Mouse (Mus musculus) regulatory T cell (primary cell): ENCODE measurements around the gene Doc2a.
"Not testable (repeated sequence)": the region's sequence is repeated elsewhere in the genome, so short reads cannot be mapped to it uniquely, and the experiment has no call there.

Experiments used
- in situ Hi-C: fragments of 300-600 bp; cut with MboI, MseI; formaldehyde crosslinking; loops from one replicate; pipeline ENCODE4 v1.15.1; 2025; ENCODE audit warnings: high pct_unique_total_duplicates

The Doc2a gene

DNA sequence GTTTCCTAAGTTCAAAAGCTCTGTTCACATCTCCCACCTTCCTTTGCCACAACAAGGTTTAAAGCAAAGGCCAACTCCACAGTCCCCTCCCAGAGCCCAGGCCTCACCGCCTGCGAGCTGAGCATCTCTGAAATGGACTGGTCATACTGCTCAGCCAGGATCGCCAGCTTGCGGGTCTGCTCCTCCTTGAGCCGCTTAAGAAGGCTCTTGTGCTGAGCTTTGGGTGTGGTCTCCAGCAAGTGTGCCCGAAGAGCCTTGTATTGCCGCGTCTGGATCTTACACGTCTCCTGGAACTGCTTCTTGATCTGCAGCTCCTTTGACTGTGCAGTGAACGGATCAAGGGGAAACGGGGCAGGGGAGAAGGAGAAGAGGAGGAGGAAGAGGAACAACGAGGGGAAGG is 20.8 kb downstream of the Doc2a start:
- in situ Hi-C loops: no loop called here

DNA sequence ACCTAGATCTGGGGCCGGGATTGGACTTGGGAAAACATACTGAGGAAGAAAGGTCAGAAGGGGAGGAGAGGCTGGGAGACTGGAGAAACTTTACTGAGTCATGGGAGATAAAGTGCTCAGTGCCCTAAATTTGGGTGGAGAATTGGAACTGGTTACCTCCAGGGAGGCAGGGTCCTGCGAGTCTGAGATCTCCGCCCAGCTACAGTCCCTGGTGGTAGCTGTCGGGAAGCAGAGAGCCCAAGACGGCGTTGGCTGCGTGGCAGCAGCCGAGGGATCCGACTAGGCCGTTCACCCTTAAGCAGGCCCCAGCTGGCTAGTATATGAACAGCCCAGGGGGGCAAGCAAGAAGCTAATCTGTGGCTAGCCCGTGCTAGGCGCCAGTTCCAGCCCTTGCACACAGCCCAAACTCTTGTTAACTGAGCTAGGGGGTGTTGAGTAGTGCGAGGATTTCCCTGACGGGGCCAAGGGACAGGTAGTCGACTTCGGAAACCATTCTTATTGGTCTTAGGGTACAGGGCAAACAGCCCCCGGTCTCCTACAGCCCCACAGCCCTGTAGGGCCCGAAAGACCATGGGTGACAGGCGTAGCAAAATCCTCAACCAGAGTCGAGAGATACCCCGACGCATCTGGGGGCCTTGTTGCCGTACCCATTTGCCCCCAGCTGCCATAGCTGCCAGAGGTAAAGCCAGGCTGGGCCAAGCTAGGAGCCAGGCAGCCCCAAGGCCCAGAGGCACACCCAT is 22.7 kb downstream of the Doc2a start:
- in situ Hi-C loops: no loop called here

DNA sequence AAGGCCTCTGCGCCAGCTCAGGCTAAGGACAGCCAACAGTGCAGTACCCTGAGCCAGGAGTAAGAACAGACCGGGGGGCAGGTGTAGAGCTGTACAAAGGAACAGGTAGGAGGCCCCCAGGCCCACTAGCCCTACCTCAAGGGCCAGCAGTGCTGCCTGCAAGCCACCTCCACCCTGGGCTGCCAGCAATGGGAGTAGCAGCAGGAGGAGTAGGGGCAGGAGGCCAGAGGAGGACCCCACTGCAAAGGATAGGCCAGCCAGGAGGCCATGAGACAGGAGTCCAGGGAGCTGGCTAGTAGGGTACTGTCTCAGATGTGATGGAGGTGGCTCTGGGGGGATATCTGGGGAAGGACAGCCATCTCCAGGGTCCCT is 23.3 kb downstream of the Doc2a start:
- in situ Hi-C loops: no loop called here

DNA sequence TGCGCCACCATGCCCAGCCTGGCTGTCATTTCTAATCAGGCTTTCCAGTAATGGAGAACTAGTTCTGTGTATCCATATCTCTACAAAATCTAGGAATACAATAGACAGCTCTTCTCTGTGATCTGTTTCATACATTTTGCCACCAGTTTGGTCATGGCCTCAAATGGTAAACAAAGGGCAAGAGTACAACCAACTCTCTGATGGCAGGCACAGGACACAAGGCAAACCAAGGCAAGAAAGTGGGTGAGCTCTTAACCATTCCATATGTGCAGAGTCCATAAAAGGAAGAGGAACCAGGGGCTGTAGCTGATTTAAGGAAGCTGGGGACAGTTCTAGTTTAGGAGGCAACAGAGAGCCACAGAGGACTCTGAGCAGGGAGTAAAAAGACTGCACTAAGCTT is 30.0 kb downstream of the Doc2a start:
- in situ Hi-C loops: loop anchor here (5.0 kb wide), 1 partner anchor 50 kb away; the partner anchor contains the start of gene Kctd13

DNA sequence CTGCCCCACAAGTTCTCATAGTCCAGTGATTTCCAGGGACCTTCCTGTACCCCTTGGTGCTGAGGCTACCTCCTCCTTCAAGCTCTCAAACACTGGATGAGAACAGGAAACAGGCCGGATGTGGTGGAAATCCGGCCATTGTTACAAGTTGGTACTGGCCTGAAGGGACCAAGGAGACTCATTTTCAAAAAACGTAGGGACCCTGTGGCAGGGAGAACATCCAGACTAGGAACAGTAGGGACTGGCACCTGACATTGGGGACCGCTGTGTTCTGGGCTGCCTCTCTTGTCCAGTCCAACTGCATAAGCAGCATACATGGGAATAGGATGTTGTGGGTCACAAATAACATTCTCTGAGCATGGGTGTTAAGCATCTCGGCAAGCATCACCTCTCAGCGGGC is 33.8 kb downstream of the Doc2a start:
- in situ Hi-C loops: no loop called here

DNA sequence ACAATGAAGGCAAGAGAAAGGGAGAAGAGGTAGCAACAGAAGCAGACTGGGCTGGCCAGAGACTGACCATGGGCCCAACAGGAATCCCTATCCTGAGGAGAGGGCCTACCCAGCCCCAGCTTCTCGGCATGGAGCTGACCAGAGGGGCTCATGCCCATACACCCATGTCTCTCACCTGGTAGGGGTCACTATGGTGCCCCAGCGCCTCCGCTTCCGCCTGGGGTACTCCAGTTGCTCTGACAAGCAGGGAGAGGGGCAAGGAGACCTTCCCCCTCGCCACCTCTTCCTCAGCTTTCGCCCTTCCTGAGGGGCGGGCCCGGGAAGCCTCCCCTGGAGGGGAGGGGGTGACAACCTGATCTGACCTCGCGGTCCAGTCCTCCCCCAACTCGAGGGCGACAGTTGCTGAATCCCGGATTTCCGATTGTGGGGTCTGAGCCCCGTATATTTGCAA is 36.5 kb downstream of the Doc2a start:
- in situ Hi-C loops: no loop called here

DNA sequence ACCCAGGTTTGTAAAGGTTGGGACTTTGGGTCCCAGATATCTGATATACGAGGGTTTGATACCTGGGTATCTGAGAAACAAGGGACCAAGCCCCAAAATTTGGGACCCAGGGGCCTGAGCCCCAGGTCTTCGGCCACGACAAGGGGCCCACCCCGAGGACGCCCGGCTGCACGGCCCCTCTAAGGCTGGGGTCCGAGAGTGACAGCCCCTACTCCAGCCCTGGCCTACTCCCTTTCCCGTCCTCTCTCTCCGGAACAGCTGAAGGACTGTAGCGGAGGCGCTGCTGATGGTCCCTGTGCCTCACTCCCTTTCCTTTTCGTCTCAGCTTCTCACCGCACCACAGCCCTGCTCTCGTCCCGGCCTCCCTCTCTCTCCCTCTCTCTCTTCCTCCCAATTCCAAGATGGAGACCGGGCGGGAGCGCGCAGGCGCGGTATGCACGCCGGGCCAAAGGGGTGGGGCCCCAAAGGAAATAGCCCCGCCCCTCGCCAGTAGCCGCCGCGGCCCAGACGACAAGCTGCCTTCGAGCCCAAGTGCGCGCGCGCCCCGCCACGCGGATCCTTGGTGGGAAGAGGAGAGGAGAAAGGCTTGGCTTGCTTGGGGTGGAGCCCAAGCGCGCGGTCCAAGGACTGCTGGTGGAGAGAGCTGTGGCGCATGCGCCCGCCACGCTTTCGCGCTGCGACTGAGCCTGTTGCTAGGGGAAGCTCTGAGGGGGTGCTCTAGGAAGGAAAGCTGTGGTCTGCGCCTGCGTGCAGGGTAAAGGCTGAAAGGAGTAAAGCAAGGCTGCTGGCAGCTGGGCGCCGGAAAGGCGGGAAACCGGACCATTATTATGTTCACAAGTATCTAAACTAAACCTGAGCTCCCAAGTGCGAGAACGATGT is 37.3 kb downstream of the Doc2a start, which contains the start of gene Taok2:
TSS of gene Taok2 (minus strand) at position 418 of the 879 bp plus-strand sequence.
- in situ Hi-C loops: no loop called here

DNA sequence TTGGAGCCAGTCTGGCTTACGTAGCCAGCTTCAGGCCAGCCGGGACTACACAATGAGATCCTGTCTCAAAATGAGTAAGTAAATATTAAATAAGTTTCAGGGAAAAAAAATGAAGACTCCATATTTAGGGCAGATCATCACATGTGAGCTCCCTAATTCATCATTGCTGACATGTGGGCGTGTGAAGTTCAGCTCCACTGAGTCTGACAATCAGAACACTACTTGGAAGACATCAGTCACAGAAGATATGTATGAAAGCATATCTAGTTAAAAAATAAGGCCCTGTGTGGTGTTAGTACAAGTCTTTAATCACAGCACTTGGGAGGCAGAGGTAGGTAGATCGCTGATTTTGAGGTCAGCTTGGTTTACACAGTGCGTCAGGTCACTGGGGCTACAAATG is 40.1 kb downstream of the Doc2a start:
- in situ Hi-C loops: no loop called here

DNA sequence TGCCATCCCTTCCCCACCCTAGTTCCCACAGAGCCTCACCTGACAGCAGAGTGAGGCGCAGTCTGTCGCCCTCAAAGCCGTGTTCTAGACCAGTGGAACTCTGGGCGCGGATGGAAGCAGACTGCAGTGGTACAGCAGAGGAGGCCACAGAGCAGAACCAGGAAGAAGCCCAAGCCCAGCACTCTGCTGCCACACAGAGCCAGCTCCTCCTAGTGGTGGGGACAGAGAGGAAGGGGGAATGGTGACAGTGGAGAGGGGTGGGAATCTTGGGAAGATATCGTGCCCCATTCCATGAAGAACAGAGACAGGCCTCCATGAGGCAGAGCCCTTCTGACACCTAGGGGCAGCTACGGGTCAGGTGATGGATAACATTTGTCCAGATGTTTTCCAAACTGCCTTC is 41.6 kb downstream of the Doc2a start:
- in situ Hi-C loops: no loop called here

DNA sequence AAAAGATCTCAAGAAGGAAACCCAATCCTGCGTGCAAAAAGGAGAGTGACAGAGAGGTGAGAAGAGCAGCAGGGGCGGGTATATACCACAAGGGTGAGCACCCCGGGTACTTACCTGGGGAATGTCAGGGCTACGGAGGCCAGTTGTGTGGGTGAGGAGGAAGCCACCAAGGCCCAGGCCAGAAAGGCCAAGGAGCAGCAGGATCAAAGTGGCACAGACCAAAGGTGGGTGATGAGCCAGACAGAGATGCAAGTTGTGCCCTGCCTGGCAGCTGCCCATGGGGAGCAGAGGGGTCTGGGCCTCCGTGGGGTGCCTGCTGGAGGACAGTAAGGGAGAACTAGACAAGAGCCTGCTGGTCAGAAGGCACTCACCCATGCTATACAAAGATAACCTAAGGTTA is 49.7 kb downstream of the Doc2a start:
- in situ Hi-C loops: no loop called here

DNA sequence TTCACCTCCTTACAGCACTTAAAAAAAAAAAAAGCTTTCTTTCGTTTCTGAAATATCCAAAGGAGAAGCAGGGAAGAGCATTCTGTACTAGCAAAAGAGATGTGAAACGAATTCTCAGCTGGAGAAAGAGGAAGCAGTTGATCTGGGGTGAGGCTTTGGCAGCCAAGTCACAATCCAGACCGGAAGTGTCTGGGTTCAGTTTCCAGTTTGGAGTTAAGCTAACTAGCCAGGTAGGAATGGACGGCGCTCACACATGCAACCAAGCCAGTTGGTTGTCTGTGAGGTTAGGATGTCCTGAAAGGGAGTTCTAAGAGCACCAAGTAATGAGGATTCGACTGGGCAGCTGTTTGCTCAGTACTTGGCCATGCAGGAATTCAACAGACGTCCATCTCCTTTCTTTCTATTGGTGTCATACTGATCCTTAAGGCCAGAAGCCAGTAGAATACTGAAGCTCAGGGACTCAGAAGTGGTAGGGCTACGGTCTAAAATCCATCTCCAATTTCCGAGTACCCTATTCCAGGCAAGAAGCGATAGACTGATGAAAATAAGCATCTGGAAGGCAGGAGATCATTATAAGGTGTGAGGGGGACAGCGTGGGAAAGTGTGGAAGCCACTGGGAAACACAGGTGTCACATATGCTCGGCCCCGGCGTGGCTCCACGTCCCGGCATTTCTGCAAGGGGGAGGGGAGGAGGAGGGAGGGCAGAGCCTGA is 50.3 kb downstream of the Doc2a start:
- in situ Hi-C loops: no loop called here

DNA sequence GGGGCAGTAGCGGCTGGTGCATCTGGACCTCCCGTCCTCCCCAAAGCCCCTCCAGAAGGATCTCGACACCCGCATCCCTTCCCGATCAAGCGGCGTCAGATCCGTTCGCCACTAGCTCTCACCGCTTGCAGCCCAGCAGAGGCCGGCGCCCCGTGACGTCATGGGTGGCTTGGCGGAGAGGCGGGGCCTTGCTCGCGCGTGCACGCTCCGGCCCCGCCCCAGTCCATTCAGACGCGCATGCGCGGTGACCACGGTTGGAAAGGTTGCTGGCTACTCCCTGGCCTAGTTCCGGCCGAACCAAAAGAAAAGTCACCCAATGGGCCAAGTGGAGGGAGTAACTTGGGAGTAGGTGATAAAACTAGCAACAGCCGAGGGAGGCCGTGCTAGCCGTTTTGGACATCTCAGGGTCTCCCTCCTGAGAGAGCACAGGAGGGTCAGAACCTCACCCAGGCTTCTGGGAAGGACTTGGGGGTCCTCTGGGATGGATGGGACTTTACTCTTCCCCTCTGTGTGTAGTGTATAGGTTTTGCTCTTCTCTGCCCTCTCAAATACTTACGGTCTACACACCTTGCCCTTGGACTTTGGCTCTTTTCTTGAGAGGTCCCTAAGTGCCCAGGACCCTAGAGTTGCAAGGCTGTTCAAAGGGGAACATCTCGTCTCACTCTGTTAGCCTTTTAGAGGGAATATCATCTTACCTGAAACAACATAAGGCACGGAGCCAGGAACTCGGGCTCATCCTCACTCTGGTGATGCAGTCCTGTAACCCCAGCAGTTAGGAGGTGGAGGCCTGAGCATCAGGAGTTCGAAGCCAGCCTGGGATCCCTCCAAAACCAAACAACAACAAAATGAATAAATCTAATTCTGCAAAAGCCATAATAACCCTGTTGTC is 51.1 kb downstream of the Doc2a start:
- in situ Hi-C loops: no loop called here

DNA sequence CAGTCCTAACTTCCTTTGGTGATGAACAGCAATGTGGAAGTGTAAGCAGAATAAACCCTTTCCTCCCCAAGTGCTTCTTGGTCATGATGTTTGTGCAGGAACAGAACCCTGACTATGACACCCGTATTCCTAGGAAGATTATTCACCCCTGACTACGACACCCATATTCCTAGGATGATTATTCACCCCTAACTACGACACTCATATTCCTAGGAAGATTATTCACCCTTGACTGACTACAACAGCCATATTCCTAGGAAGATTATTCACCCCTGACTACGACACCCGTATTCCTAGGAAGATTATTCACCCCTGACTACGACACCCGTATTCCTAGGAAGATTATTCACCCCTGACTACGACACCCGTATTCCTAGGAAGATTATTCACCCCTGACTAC is 52.6 kb downstream of the Doc2a start:
- in situ Hi-C loops: not testable (repeated sequence)
